Comparison of ENCODE assay signal across 10 mouse cellular contexts in genomic region chr6:87737921-87738626, GRCm38 (mm10). TPM values are rescaled to one million over a fixed set of nuclear protein-coding genes. Genes with fewer than 3 reads are reported as not detected.
DNase-seq lines count a peak whose midpoint lies in the region; ATAC-seq lines count a peak whose summit lies in the region.
"Had no signal": no experiment of that assay in that cellular context is flagged by ENCODE, and none has a peak within 500 bp of the region (broad histone marks: within the 10 kb centered on the region; RNA-seq: fewer than 3 reads in every experiment).

No protein-coding gene starts in this region.

- ATAC-seq in heart, embryonic 12.5 days (ENCODE audit: insufficient number of reproducible peaks, low FRiP score): no peak
- ATAC-seq in neural tube, embryonic 15.5 days (ENCODE audit: low FRiP score): no peak
- ATAC-seq in liver, embryonic 11.5 days (replicated peaks; ENCODE audit: low FRiP score): peak; percentile 26; the same call in 1 of the 2 replicates

- H3K9me3 ChIP-seq in heart, embryonic 12.5 days (replicated peaks): no peaks in the 10 kb centered on the region
- no peaks in the 10 kb centered on the region for H3K9me3 ChIP-seq in neural tube, embryonic 15.5 days (replicated peaks)
- no peaks in the 10 kb centered on the region for H3K9me3 ChIP-seq in liver, embryonic 11.5 days (ENCODE audit: control insufficient read depth, low read length)
- H3K9me3 ChIP-seq: lung, embryonic 15.5 days had no signal

- 57% methylated on average over 4 of the region's 4 CpGs for WGBS in heart, embryonic 12.5 days
- WGBS in neural tube, embryonic 15.5 days: 34% methylated on average over 4 of the region's 4 CpGs
- WGBS in liver, embryonic 11.5 days: 76% methylated on average over 4 of the region's 4 CpGs

- H3K4me2 ChIP-seq in heart, embryonic 12.5 days: no peak overlapping the region
- no peak overlapping the region for H3K4me2 ChIP-seq in neural tube, embryonic 15.5 days
- H3K4me2 ChIP-seq in liver, embryonic 11.5 days: no peak overlapping the region
- H3K4me2 ChIP-seq: lung, embryonic 15.5 days had no signal

- no peak overlapping the region for H3K27ac ChIP-seq in heart, embryonic 12.5 days (ENCODE audit: poor library complexity, severe bottlenecking)
- no peak overlapping the region for H3K27ac ChIP-seq in neural tube, embryonic 15.5 days (replicated peaks)
- H3K27ac ChIP-seq in liver, embryonic 11.5 days (ENCODE audit: low read depth, low read length): no peak overlapping the region
- H3K27ac ChIP-seq: lung, embryonic 15.5 days had no signal

- H3K36me3 ChIP-seq in heart, embryonic 12.5 days: no peaks in the 10 kb centered on the region
- no peaks in the 10 kb centered on the region for H3K36me3 ChIP-seq in neural tube, embryonic 15.5 days
- no peaks in the 10 kb centered on the region for H3K36me3 ChIP-seq in liver, embryonic 11.5 days (ENCODE audit: control insufficient read depth, insufficient read depth, low read length)
- H3K36me3 ChIP-seq: lung, embryonic 15.5 days had no signal

- 0 out of 2 replicates have a peak overlapping the region, but pooled peaks have one; percentile 4 for H3K9ac ChIP-seq in heart, embryonic 12.5 days
- no peak overlapping the region for H3K9ac ChIP-seq in neural tube, embryonic 15.5 days (replicated peaks)
- no peak overlapping the region for H3K9ac ChIP-seq in liver, embryonic 11.5 days (ENCODE audit: low read depth, low read length)
- H3K9ac ChIP-seq: lung, embryonic 15.5 days had no signal

- peaks cover 32% of the 10 kb centered on the region for H3K27me3 ChIP-seq in heart, embryonic 12.5 days (replicated peaks)
- peaks cover 14% of the 10 kb centered on the region; the same call in 1 of the 2 replicates for H3K27me3 ChIP-seq in neural tube, embryonic 15.5 days (replicated peaks)
- peaks cover 19% of the 10 kb centered on the region for H3K27me3 ChIP-seq in liver, embryonic 11.5 days (replicated peaks; ENCODE audit: control insufficient read depth, insufficient read depth, low read length)

- no peak for DNase-seq in heart, postnatal 36 days
- DNase-seq in neural tube, embryonic 10.5 days (ENCODE audit: extremely low spot score, low spot score): peak; percentile 72
- no peak for DNase-seq in liver, embryonic 11.5 days (ENCODE audit: low spot score)
- DNase-seq in gastrocnemius, postnatal 10 days: no peak
- DNase-seq in thymus, postnatal 25 days: no peak
- no peak for DNase-seq in gastrocnemius, postnatal 25 days
- DNase-seq: cerebellum, adult 11-12 months had no signal

- intact Hi-C loops in heart, postnatal 36 days (cut with DNase I): no loop called here

- peaks cover 42% of the 10 kb centered on the region for H3K4me1 ChIP-seq in heart, embryonic 12.5 days (replicated peaks)
- H3K4me1 ChIP-seq in neural tube, embryonic 15.5 days: peaks cover 6% of the 10 kb centered on the region
- peaks cover 45% of the 10 kb centered on the region for H3K4me1 ChIP-seq in liver, embryonic 11.5 days (replicated peaks; ENCODE audit: control insufficient read depth, insufficient read depth, low read length)

- no peak overlapping the region for H3K4me3 ChIP-seq in heart, embryonic 12.5 days
- H3K4me3 ChIP-seq in neural tube, embryonic 15.5 days (replicated peaks): no peak overlapping the region
- H3K4me3 ChIP-seq in liver, embryonic 11.5 days (ENCODE audit: low read depth, low read length): no peak overlapping the region
- H3K4me3 ChIP-seq: lung, embryonic 15.5 days had no signal

RNA-seq across cellular contexts. Expression of gene Efcc1, which starts 7.4 kb away (rescaled TPM):
- polyA plus RNA-seq in heart, embryonic 12.5 days (2016; fragmentation: Nextera tagmentation; extraction: Ambion mirVana): 0.46 and 0.73 TPM in 2 replicates
- 1 to 10 TPM; 1.2 to 1.4 TPM for total RNA-seq in heart, postnatal 36 days (2021)
- polyA plus RNA-seq in neural tube, embryonic 15.5 days (2015; fragmentation: Nextera tagmentation; extraction: Ambion mirVana): 4.9 and 6.2 TPM in 2 replicates
- 0.45 and 0.57 TPM in 2 replicates for polyA plus RNA-seq in liver, embryonic 11.5 days (2014; fragmentation: Nextera tagmentation; extraction: Ambion mirVana)
- 1 to 10 TPM; 1.9 to 2.7 TPM for total RNA-seq in gastrocnemius, postnatal 10 days (2021)
- 1 to 10 TPM; 1.0 to 1.2 TPM for total RNA-seq in gastrocnemius, postnatal 25 days (2021)

RNA-seq across cellular contexts. Expression of gene Gp9, which starts 39.8 kb away (rescaled TPM):
- polyA plus RNA-seq in heart, embryonic 12.5 days (2016; fragmentation: Nextera tagmentation; extraction: Ambion mirVana): 6.2 and 8.2 TPM in 2 replicates
- total RNA-seq in heart, postnatal 36 days (2021): 1 to 10 TPM in 1 of 2 experiments, under 1 TPM in 1; 0.94 to 1.1 TPM
- polyA plus RNA-seq in neural tube, embryonic 15.5 days (2015; fragmentation: Nextera tagmentation; extraction: Ambion mirVana): 0.56 and 0.65 TPM in 2 replicates
- 37.2 and 37.3 TPM in 2 replicates for polyA plus RNA-seq in liver, embryonic 11.5 days (2014; fragmentation: Nextera tagmentation; extraction: Ambion mirVana)
- not detected for total RNA-seq in gastrocnemius, postnatal 10 days (2021)
- total RNA-seq in gastrocnemius, postnatal 25 days (2021): not detected
